Mouse (Mus musculus) MEL (cell line): ENCODE measurements around the gene Kif5c. TPM values are rescaled to one million over a fixed set of nuclear protein-coding genes. Genes with fewer than 3 reads are reported as not detected.

Experiments used
- DNase-seq: peaks from one replicate; pipeline ENCODE4 v3.0.0; 2011; ENCODE audit warnings: low read depth, low spot score
- H3K27ac ChIP-seq: 2 replicates; pipeline ENCODE4 v1.5.1; 2012; ENCODE audit warnings: low read depth, mild to moderate bottlenecking, control low read depth, low read length, moderate library complexity; ENCODE audit not compliant: control insufficient read depth
- H3K27me3 ChIP-seq, 2 experiments: fragments of 150-350 bp in 1 of 2; sonication (generic) in 1 of 2; 2 replicates each; pipeline ENCODE4 v1.6.1; 2012; ENCODE audit warnings: low read length in 2 of 2, mild to moderate bottlenecking in 2 of 2, improper control_type of control experiment in 1 of 2, moderate library complexity in 1 of 2; ENCODE audit not compliant: insufficient read depth in 2 of 2, control insufficient read depth in 1 of 2
- H3K36me3 ChIP-seq, 2 experiments: 2 replicates each; pipeline ENCODE4 v1.6.1; 2012 to 2014; ENCODE audit warnings: low read length in 2 of 2, improper control_type of control experiment in 1 of 2, inconsistent platforms in 1 of 2, mild to moderate bottlenecking in 1 of 2; ENCODE audit not compliant: insufficient read depth in 2 of 2, control insufficient read depth in 1 of 2
- H3K4me1 ChIP-seq, 2 experiments: fragments of 150-350 bp in 1 of 2; sonication (generic) in 1 of 2; 2 replicates each; pipeline ENCODE4 v1.6.1; 2012; ENCODE audit warnings: low read length in 2 of 2, improper control_type of control experiment in 1 of 2, mild to moderate bottlenecking in 1 of 2; ENCODE audit not compliant: insufficient read depth in 2 of 2, control insufficient read depth in 1 of 2
- H3K4me3 ChIP-seq, 2 experiments: fragments of 150-350 bp in 1 of 2; sonication (generic) in 1 of 2; 2 replicates each; pipeline ENCODE4 v1.5.1; 2012; ENCODE audit warnings: low read depth in 2 of 2, low read length in 2 of 2, mild to moderate bottlenecking in 2 of 2, moderate library complexity in 2 of 2, control low read depth in 1 of 2, improper control_type of control experiment in 1 of 2; ENCODE audit not compliant: control insufficient read depth in 1 of 2, insufficient read depth in 1 of 2
- H3K79me2 ChIP-seq: 2 replicates; pipeline ENCODE4 v1.6.1; 2012; ENCODE audit warnings: mild to moderate bottlenecking, low read length, moderate library complexity; ENCODE audit not compliant: control insufficient read depth, poor library complexity, insufficient read depth
- H3K9ac ChIP-seq: 2 replicates; pipeline ENCODE4 v1.6.1; 2012; ENCODE audit warnings: low read depth, mild to moderate bottlenecking, control low read depth, low read length, moderate library complexity; ENCODE audit not compliant: control insufficient read depth, poor library complexity, severe bottlenecking
- H3K9me3 ChIP-seq: fragments of 150-350 bp; sonication (generic); replicated peaks from 2 replicates; pipeline ENCODE4 v1.6.1; 2012; ENCODE audit warnings: mild to moderate bottlenecking, low read length, improper control_type of control experiment, moderate library complexity; ENCODE audit not compliant: insufficient read depth
- E2F4 ChIP-seq: IDR thresholded peaks from 2 replicates; pipeline ENCODE4 v1.6.1; 2011; ENCODE audit warnings: low read depth, low read length, improper control_type of control experiment, borderline replicate concordance
- ELF1 ChIP-seq: IDR thresholded peaks from 2 replicates; pipeline ENCODE4 v1.6.1; 2014; ENCODE audit warnings: low read depth, mild to moderate bottlenecking, inconsistent platforms, low read length, improper control_type of control experiment, moderate library complexity
- EP300 ChIP-seq, 2 experiments: IDR thresholded peaks; 2 replicates each; pipeline ENCODE4 v1.6.1; 2011; ENCODE audit warnings: improper control_type of control experiment in 2 of 2, low read length in 2 of 2, low read depth in 1 of 2, mild to moderate bottlenecking in 1 of 2
- ETS1 ChIP-seq: IDR thresholded peaks from 2 replicates; pipeline ENCODE4 v1.6.1; 2012; ENCODE audit warnings: low read depth, mild to moderate bottlenecking, inconsistent platforms, low read length, improper control_type of control experiment, moderate library complexity
- GATA1 ChIP-seq: IDR thresholded peaks from 2 replicates; pipeline ENCODE4 v1.6.1; 2011; ENCODE audit warnings: low read depth, low read length, improper control_type of control experiment
- HCFC1 ChIP-seq: IDR thresholded peaks from 2 replicates; pipeline ENCODE4 v1.6.1; 2012; ENCODE audit warnings: low read depth, mild to moderate bottlenecking, inconsistent platforms, low read length, improper control_type of control experiment, moderate library complexity
- KAT2A ChIP-seq: conservative IDR thresholded peaks from 2 replicates; pipeline ENCODE4 v1.6.1; 2012; ENCODE audit warnings: low read depth, low read length, improper control_type of control experiment, inconsistent platforms
- MAFK ChIP-seq: IDR thresholded peaks from 2 replicates; pipeline ENCODE4 v1.6.1; 2011; ENCODE audit warnings: low read depth, mild to moderate bottlenecking, low read length, improper control_type of control experiment, borderline replicate concordance
- MAX ChIP-seq: IDR thresholded peaks from 2 replicates; pipeline ENCODE4 v1.6.1; 2011; ENCODE audit warnings: low read length, improper control_type of control experiment
- MAZ ChIP-seq: IDR thresholded peaks from 2 replicates; pipeline ENCODE4 v1.6.1; 2012; ENCODE audit warnings: low read depth, mild to moderate bottlenecking, inconsistent platforms, low read length, improper control_type of control experiment
- MEF2A ChIP-seq: IDR thresholded peaks from 2 replicates; pipeline ENCODE4 v1.6.1; 2014; ENCODE audit warnings: low read depth, mild to moderate bottlenecking, inconsistent platforms, low read length, improper control_type of control experiment; ENCODE audit not compliant: poor library complexity, insufficient replicate concordance, severe bottlenecking; ENCODE audit errors: extremely low read depth
- NRF1 ChIP-seq: IDR thresholded peaks from 2 replicates; pipeline ENCODE4 v1.6.1; 2014; ENCODE audit warnings: low read depth, mild to moderate bottlenecking, inconsistent platforms, low read length, improper control_type of control experiment, moderate library complexity; ENCODE audit not compliant: poor library complexity, insufficient read depth, severe bottlenecking
- POLR2AphosphoS2 ChIP-seq: IDR thresholded peaks from 2 replicates; pipeline ENCODE4 v1.6.1; 2011; ENCODE audit warnings: low read length, improper control_type of control experiment
- RCOR1 ChIP-seq: IDR thresholded peaks from 2 replicates; pipeline ENCODE4 v1.6.1; 2012; ENCODE audit warnings: low read depth, mild to moderate bottlenecking, inconsistent platforms, low read length, improper control_type of control experiment
- TCF12 ChIP-seq: IDR thresholded peaks from 2 replicates; pipeline ENCODE4 v1.6.1; 2014; ENCODE audit warnings: low read depth, mild to moderate bottlenecking, inconsistent platforms, low read length, improper control_type of control experiment, moderate library complexity
- UBTF ChIP-seq: IDR thresholded peaks from 2 replicates; pipeline ENCODE4 v1.6.1; 2012; ENCODE audit warnings: low read depth, mild to moderate bottlenecking, inconsistent platforms, low read length, improper control_type of control experiment, moderate library complexity, borderline replicate concordance; ENCODE audit not compliant: insufficient read depth
- USF1 ChIP-seq: IDR thresholded peaks from 2 replicates; pipeline ENCODE4 v1.6.1; 2014; ENCODE audit warnings: low read depth, mild to moderate bottlenecking, inconsistent platforms, low read length, improper control_type of control experiment, moderate library complexity
- USF2 ChIP-seq, 2 experiments: IDR thresholded peaks; 2 replicates each; pipeline ENCODE4 v1.6.1; 2011 to 2012; ENCODE audit warnings: improper control_type of control experiment in 2 of 2, low read length in 2 of 2, borderline replicate concordance in 1 of 2, inconsistent platforms in 1 of 2, low read depth in 1 of 2, mild to moderate bottlenecking in 1 of 2; ENCODE audit not compliant: insufficient read depth in 1 of 2
- ZC3H11A ChIP-seq: IDR thresholded peaks from 2 replicates; pipeline ENCODE4 v1.6.1; 2012; ENCODE audit warnings: low read depth, mild to moderate bottlenecking, inconsistent platforms, low read length, improper control_type of control experiment
- ZMIZ1 ChIP-seq: IDR thresholded peaks from 2 replicates; pipeline ENCODE4 v1.6.1; 2012; ENCODE audit warnings: low read depth, mild to moderate bottlenecking, inconsistent platforms, low read length, improper control_type of control experiment, moderate library complexity
- ZNF384 ChIP-seq: IDR thresholded peaks from 2 replicates; pipeline ENCODE4 v1.6.1; 2012; ENCODE audit warnings: low read depth, mild to moderate bottlenecking, inconsistent platforms, low read length, improper control_type of control experiment
- polyA plus RNA-seq, 2 experiments: library from polyadenylated mRNA; stranded (reverse) in 1 of 2; unstranded in 1 of 2; fragments of >175 nt in 1 of 2; fragments of >200 nt in 1 of 2; gene quantifications; 2 replicates each; pipeline versions ENCODE4 v1.2.1 to v1.2.4; 2012; ENCODE audit warnings: low replicate concordance in 2 of 2, low read depth in 1 of 2; ENCODE audit not compliant: insufficient read length in 2 of 2, insufficient read depth in 1 of 2, missing spikeins in 1 of 2
- total RNA-seq: library from RNA; depleted of rRNA; stranded (reverse); fragments of 300-350 nt; gene quantifications from 2 replicates; pipeline ENCODE4 v1.2.3, GENCODE M21; 2012

The Kif5c gene
- total and polyA plus RNA-seq, 3 experiments = 0.26 to 0.39 TPM; not detected in 1

- no peak for DNase-seq
- H3K36me3 ChIP-seq = no peaks in the 10 kb centered on the region; a peak in 1 of 4 replicates
- H3K27me3 ChIP-seq = 0 out of 4 replicates have a peak, but pooled peaks cover 0 to 2% of the 10 kb centered on the region in 2 experiments
- no peak for TF ChIP-seq ZMIZ1
- no peak for TF ChIP-seq UBTF
- TF ChIP-seq E2F4 = no peak
- H3K27ac ChIP-seq = no peak overlapping the region
- no peaks in the 10 kb centered on the region for H3K9me3 ChIP-seq
- H3K4me3 ChIP-seq = no peak overlapping the region
- no peaks in the 10 kb centered on the region for H3K79me2 ChIP-seq
- peaks cover 0 to 3% of the 10 kb centered on the region in 2 experiments; a peak in 2 of 4 replicates for H3K4me1 ChIP-seq
- H3K9ac ChIP-seq = no peak overlapping the region
These were observed 71.3 kb downstream of the Kif5c start for GRCm38 (mm10) chr2:49690421-49690826.

DNA sequence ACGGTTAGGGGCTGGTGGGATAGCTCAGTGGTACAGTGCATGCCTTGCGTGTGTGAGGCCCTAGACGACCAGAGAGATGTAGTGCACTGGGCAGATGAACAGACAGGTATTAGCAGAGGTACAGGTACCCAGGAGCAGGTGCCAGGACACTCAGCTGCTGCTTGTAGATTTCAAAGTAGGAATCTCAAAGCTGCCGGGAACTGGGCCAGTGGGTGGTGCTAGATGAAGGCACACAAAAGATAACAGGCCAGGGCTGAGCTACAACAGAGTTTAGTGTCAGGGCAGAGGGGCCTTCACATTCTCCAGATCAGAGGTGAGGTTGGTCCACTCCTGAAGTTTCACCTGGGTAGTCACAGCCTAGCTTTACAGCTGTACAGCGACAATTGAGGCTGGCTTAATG lies 72.3 kb downstream of the Kif5c start:
- Histone ChIP-seq H3K9me3 (no peaks in the 10 kb centered on the region), H3K27ac (no peak overlapping the region), H3K4me1 (peaks cover 0 to 3% of the 10 kb centered on the region in 2 experiments; a peak in 2 of 4 replicates), H3K9ac (no peak overlapping the region), H3K36me3 (no peaks in the 10 kb centered on the region; a peak in 1 of 4 replicates), H3K79me2 (no peaks in the 10 kb centered on the region), H3K27me3 (peaks cover 0 to 4% of the 10 kb centered on the region in 2 experiments; a peak in 1 of 4 replicates), H3K4me3 (peak overlapping the region in 1 of 2 experiments; percentile 22; a peak in 1 of 4 replicates)
- peak; percentile 43 for DNase-seq
- peak in 1 of 2 experiments; percentile 20; a peak in 1 of 4 replicates for TF ChIP-seq EP300 (IDR thresholded peaks at IDR 0.05; ENCODE audit: low read depth in 1 of 2, low read length in 2 of 2)
- TF ChIP-seq TCF12 = peak; percentile 32; the same call in 1 of the 2 replicates
- TF ChIP-seq ZMIZ1 = no peak
- TF ChIP-seq E2F4 = no peak
- TF ChIP-seq GATA1 = peak; percentile 30; the same call in 1 of the 2 replicates

GRCm38 (mm10) chr2:49694727-49695126 lies 75.6 kb downstream of the Kif5c start:
- Histone ChIP-seq H3K9ac (no peak overlapping the region), H3K27me3 (peaks cover 0 to 2% of the 10 kb centered on the region in 2 experiments; a peak in 1 of 4 replicates), H3K27ac (no peak overlapping the region), H3K4me3 (no peak overlapping the region), H3K36me3 (no peaks in the 10 kb centered on the region; a peak in 1 of 4 replicates), H3K9me3 (no peaks in the 10 kb centered on the region), H3K4me1 (peaks cover 0 to 3% of the 10 kb centered on the region in 2 experiments; a peak in 2 of 4 replicates), H3K79me2 (no peaks in the 10 kb centered on the region)
- TF ChIP-seq ELF1 = no peak
- no peak for TF ChIP-seq TCF12
- no peak for TF ChIP-seq ZC3H11A
- TF ChIP-seq MAX = no peak
- no peak for TF ChIP-seq POLR2AphosphoS2
- no peak for TF ChIP-seq HCFC1
- TF ChIP-seq USF1 = no peak
- no peak for TF ChIP-seq ZNF384
- no peak for TF ChIP-seq ETS1
- TF ChIP-seq UBTF = no peak
- no peak for TF ChIP-seq MAZ
- TF ChIP-seq NRF1 = no peak
- TF ChIP-seq E2F4 = no peak
- TF ChIP-seq GATA1 = no peak
- no peak for TF ChIP-seq MEF2A
- TF ChIP-seq ZMIZ1 = no peak
- TF ChIP-seq RCOR1 = no peak
- TF ChIP-seq MAFK = no peak
- no peak for TF ChIP-seq USF2 (IDR thresholded peaks at IDR 0.05; ENCODE audit: borderline replicate concordance in 1 of 2, insufficient read depth in 1 of 2, low read depth in 1 of 2, low read length in 2 of 2)
- no peak for TF ChIP-seq KAT2A
- no peak for DNase-seq
